Mouse (Mus musculus) lung, embryonic 15.5 days (tissue): ENCODE results near the gene Krt33a. TPM values are rescaled to one million over a fixed set of nuclear protein-coding genes. Genes with fewer than 3 reads are reported as not detected.

Experiments
- ATAC-seq: fragments of 200-750 bp; cut with Nextera tagmentation; 2 replicates; pipeline ENCODE4 v1.8.0; 2017; ENCODE audit warnings: moderate number of reproducible peaks, borderline replicate concordance; ENCODE audit not compliant: low FRiP score, low TSS enrichment; ENCODE audit errors: extremely low read depth
- H3K27ac ChIP-seq: fragments of 300-500 bp; sonication (generic); 2 replicates; pipeline ENCODE4 v1.5.1; 2015; ENCODE audit warnings: moderate library complexity, mild to moderate bottlenecking, inconsistent platforms
- H3K27me3 ChIP-seq: fragments of 300-500 bp; sonication (generic); 2 replicates; pipeline ENCODE4 v1.6.1; 2015; ENCODE audit warnings: inconsistent platforms
- H3K36me3 ChIP-seq: fragments of 300-500 bp; sonication (generic); 2 replicates; pipeline ENCODE4 v1.6.1; 2015; ENCODE audit warnings: inconsistent platforms
- H3K4me1 ChIP-seq: fragments of 300-500 bp; sonication (generic); 2 replicates; pipeline ENCODE4 v1.6.1; 2015; ENCODE audit warnings: inconsistent platforms
- H3K4me2 ChIP-seq: fragments of 300-500 bp; sonication (generic); 2 replicates; pipeline ENCODE4 v1.6.1; 2015; ENCODE audit warnings: inconsistent platforms, mild to moderate bottlenecking, moderate library complexity
- H3K4me3 ChIP-seq: fragments of 300-500 bp; sonication (generic); 2 replicates; pipeline ENCODE4 v1.5.1; 2015; ENCODE audit warnings: mild to moderate bottlenecking, inconsistent platforms
- H3K9ac ChIP-seq: fragments of 300-500 bp; sonication (generic); 2 replicates; pipeline ENCODE4 v1.6.1; 2015; ENCODE audit warnings: inconsistent platforms
- H3K9me3 ChIP-seq: fragments of 300-500 bp; sonication (generic); 2 replicates; pipeline ENCODE4 v1.6.1; 2016; ENCODE audit warnings: inconsistent platforms
- WGBS: fragments of 180-500 bp; shearing (Covaris S2); methylation state at CpG from one replicate; pipeline ENCODE4 v1.1.7; 2015; 5-methylcytosine and 5-hydroxymethylcytosine counted together
- polyA plus RNA-seq: library from polyadenylated mRNA; unstranded; fragments of >200 nt; fragmentation: Nextera tagmentation; extraction: Ambion mirVana; gene quantifications from 2 replicates; pipeline ENCODE4 v1.2.1, GENCODE M21; 2015

Gene Krt33a
- polyA plus RNA-seq, 1 experiment from 2014 or later, result not detected

- H3K4me2 ChIP-seq, result no peak overlapping the region
- no peaks in the 10 kb centered on the region for H3K9me3 ChIP-seq
- H3K36me3 ChIP-seq, result no peaks in the 10 kb centered on the region
- no peak overlapping the region for H3K9ac ChIP-seq
- H3K27me3 ChIP-seq, result no peaks in the 10 kb centered on the region
- H3K27ac ChIP-seq, result no peak overlapping the region
- WGBS, result 85% methylated on average over 1 of the region's 1 CpGs
- no peaks in the 10 kb centered on the region for H3K4me1 ChIP-seq
- ATAC-seq, result no peak
- no peak overlapping the region for H3K4me3 ChIP-seq
Measured at GRCm38 (mm10) chr11:99983442-99983841, 32.6 kb downstream of the Krt33a start.

- Histone ChIP-seq H3K4me3 (no peak overlapping the region), H3K27ac (no peak overlapping the region), H3K4me1 (no peaks in the 10 kb centered on the region), H3K4me2 (no peak overlapping the region), H3K9ac (no peak overlapping the region), H3K9me3 (no peaks in the 10 kb centered on the region), H3K36me3 (no peaks in the 10 kb centered on the region), H3K27me3 (no peaks in the 10 kb centered on the region)
- 82% methylated on average over 9 of the region's 9 CpGs for WGBS
- ATAC-seq, result no peak
Measured at GRCm38 (mm10) chr11:99982731-99983130, 33.3 kb downstream of the Krt33a start.

- no peak within 1 kb of the TSS for H3K9ac ChIP-seq
- H3K4me3 ChIP-seq, result no peak within 1 kb of the TSS
- WGBS, result 68% methylated on average over 5 of the region's 5 CpGs
- H3K27ac ChIP-seq, result no peak within 1 kb of the TSS
- H3K9me3 ChIP-seq, result peaks cover 2% of the 10 kb centered on the region; the same call in 1 of the 2 replicates
- no peaks in the 10 kb centered on the region for H3K36me3 ChIP-seq
- no peak within 1 kb of the TSS for H3K4me2 ChIP-seq
- no peaks in the 10 kb centered on the region for H3K27me3 ChIP-seq
- H3K4me1 ChIP-seq, result no peaks in the 10 kb centered on the region
- no peak for ATAC-seq
Measured at GRCm38 (mm10) chr11:99978953-99979352, 37.1 kb downstream of the Krt33a start, which contains the start of gene Krtap29-1. TSS of gene Krtap29-1 (minus strand) at chr11:99979053.

GRCm38 (mm10) chr11:99965961-99966360, 50.1 kb downstream of the Krt33a start:
- no peak for ATAC-seq
- WGBS, result 10% methylated on average over 2 of the region's 2 CpGs
- no peak overlapping the region for H3K4me2 ChIP-seq

GRCm38 (mm10) chr11:99964213-99964612, 51.8 kb downstream of the Krt33a start:
- WGBS, result 55% methylated on average over 6 of the region's 6 CpGs
- no peak overlapping the region for H3K9ac ChIP-seq
- ATAC-seq, result no peak

More at GRCm38 (mm10) chr11:99965961-99966360, 50.1 kb downstream of the Krt33a start:
- no peaks in the 10 kb centered on the region for H3K36me3 ChIP-seq
- no peaks in the 10 kb centered on the region for H3K9me3 ChIP-seq
- no peak overlapping the region for H3K27ac ChIP-seq
- no peak overlapping the region for H3K4me3 ChIP-seq
- H3K27me3 ChIP-seq, result no peaks in the 10 kb centered on the region
- H3K9ac ChIP-seq, result no peak overlapping the region
- no peaks in the 10 kb centered on the region for H3K4me1 ChIP-seq

More at GRCm38 (mm10) chr11:99964213-99964612, 51.8 kb downstream of the Krt33a start:
- H3K9me3 ChIP-seq, result no peaks in the 10 kb centered on the region
- H3K36me3 ChIP-seq, result no peaks in the 10 kb centered on the region
- no peak overlapping the region for H3K27ac ChIP-seq
- H3K4me2 ChIP-seq, result no peak overlapping the region
- H3K4me1 ChIP-seq, result no peaks in the 10 kb centered on the region
- no peaks in the 10 kb centered on the region for H3K27me3 ChIP-seq
- H3K4me3 ChIP-seq, result no peak overlapping the region

Other genes starting within 250 kb of the Krt33a start
- not detected in 2 replicates for gene Gm11595, start 243.3 kb downstream of the Krt33a start, polyA plus RNA-seq
- gene Krtap4-8, start 235.5 kb downstream of the Krt33a start, polyA plus RNA-seq, result not detected in 2 replicates
- not detected in 2 replicates for gene Krtap4-9, start 231.0 kb downstream of the Krt33a start, polyA plus RNA-seq
- gene Gm11596, start 222.7 kb downstream of the Krt33a start, polyA plus RNA-seq, result not detected in 2 replicates
- not detected in 2 replicates for gene Gm11569, start 217.3 kb downstream of the Krt33a start, polyA plus RNA-seq
- not detected in 2 replicates for gene Gm11554, start 211.8 kb downstream of the Krt33a start, polyA plus RNA-seq
- gene Krtap4-13, start 206.3 kb downstream of the Krt33a start, polyA plus RNA-seq, result not detected in 2 replicates
- gene Gm11564, start 200.5 kb downstream of the Krt33a start, polyA plus RNA-seq, result not detected in 2 replicates
- not detected in 2 replicates for gene 2300003K06Rik, start 178.1 kb downstream of the Krt33a start, polyA plus RNA-seq
- not detected in 2 replicates for gene Krtap4-16, start 164.6 kb downstream of the Krt33a start, polyA plus RNA-seq
- not detected in 2 replicates for gene Gm11568, start 158.3 kb downstream of the Krt33a start, polyA plus RNA-seq
- gene Gm11559, start 151.7 kb downstream of the Krt33a start, polyA plus RNA-seq, result not detected in 2 replicates
- not detected in 2 replicates for gene Krtap9-1, start 142.8 kb downstream of the Krt33a start, polyA plus RNA-seq
- not detected in 2 replicates for gene Gm11567, start 137.0 kb downstream of the Krt33a start, polyA plus RNA-seq
- not detected in 2 replicates for gene Krtap31-1, start 108.3 kb downstream of the Krt33a start, polyA plus RNA-seq
- gene Gm11565, start 101.5 kb downstream of the Krt33a start, polyA plus RNA-seq, result not detected in 2 replicates
- not detected in 2 replicates for gene Krtap31-2, start 79.9 kb downstream of the Krt33a start, polyA plus RNA-seq
- gene Krtap9-5, start 67.7 kb downstream of the Krt33a start, polyA plus RNA-seq, result not detected in 2 replicates
- not detected in 2 replicates for gene Krtap29-1, start 37.2 kb downstream of the Krt33a start, polyA plus RNA-seq
- not detected in 2 replicates for gene Krtap16-1, start 29.6 kb downstream of the Krt33a start, polyA plus RNA-seq
- 1.6 and 2.3 TPM in 2 replicates for gene Krtap17-1, start 22.2 kb downstream of the Krt33a start, polyA plus RNA-seq
- gene Krt33b, start 13.7 kb upstream of the Krt33a start, polyA plus RNA-seq, result not detected in 2 replicates
- 0.34 TPM in 1 of 2 replicates, not detected in the other for gene Krt34, start 25.3 kb upstream of the Krt33a start, polyA plus RNA-seq
- 0.10 TPM in 1 of 2 replicates, not detected in the other for gene Krt31, start 34.3 kb upstream of the Krt33a start, polyA plus RNA-seq
- gene Krt32, start 72.0 kb upstream of the Krt33a start, polyA plus RNA-seq, result not detected in 2 replicates
- gene Krt35, start 80.0 kb upstream of the Krt33a start, polyA plus RNA-seq, result not detected in 2 replicates
- 0.13 and 0.20 TPM in 2 replicates for gene Krt36, start 89.4 kb upstream of the Krt33a start, polyA plus RNA-seq
- gene Krt13, start 105.4 kb upstream of the Krt33a start, polyA plus RNA-seq, result 4.0 and 7.4 TPM in 2 replicates
- gene Krt15, start 119.7 kb upstream of the Krt33a start, polyA plus RNA-seq, result 49.1 and 59.3 TPM in 2 replicates
- gene Krt19, start 132.5 kb upstream of the Krt33a start, polyA plus RNA-seq, result 253 and 264 TPM in 2 replicates
- gene Krt9, start 177.0 kb upstream of the Krt33a start, polyA plus RNA-seq, result not detected in 2 replicates
- 1.2 and 2.6 TPM in 2 replicates for gene Krt14, start 191.3 kb upstream of the Krt33a start, polyA plus RNA-seq
- gene Krt16, start 232.7 kb upstream of the Krt33a start, polyA plus RNA-seq, result not detected in 2 replicates
- gene Krt17, start 244.8 kb upstream of the Krt33a start, polyA plus RNA-seq, result 7.5 and 18.2 TPM in 2 replicates